In genomic region chr7:44311713-44312304, GRCm38 (mm10) we compare ENCODE assay signal across 8 mouse cellular contexts. TPM values are rescaled to one million over a fixed set of nuclear protein-coding genes. Genes with fewer than 3 reads are reported as not detected.
A peak's percentile ranks its signal among the peaks of the same experiment; 100 is the strongest.
DNase-seq lines count a peak whose midpoint lies in the region; ATAC-seq and TF ChIP-seq lines count a peak whose summit lies in the region.

No protein-coding gene starts in this region.

- no peaks in the 10 kb centered on the region for H3K4me1 ChIP-seq in kidney, adult 2 months (ENCODE audit: control insufficient read depth, insufficient read depth, low read length)
- 0 out of 2 replicates have a peak, but pooled peaks cover 3% of the 10 kb centered on the region for H3K4me1 ChIP-seq in embryonic facial prominence, embryonic 11.5 days (ENCODE audit: control insufficient read depth, insufficient read depth, low read length)
- no peaks in the 10 kb centered on the region for H3K4me1 ChIP-seq in intestine, postnatal 0 days (replicated peaks; ENCODE audit: control insufficient read depth, insufficient read depth, low read length)

- no peaks in the 10 kb centered on the region for H3K9me3 ChIP-seq in embryonic facial prominence, embryonic 11.5 days (replicated peaks; ENCODE audit: control insufficient read depth, low read length)
- H3K9me3 ChIP-seq in intestine, postnatal 0 days (ENCODE audit: control insufficient read depth), result no peaks in the 10 kb centered on the region

- DNase-seq in kidney, adult 2 months, result peak; percentile 15
- DNase-seq in kidney, adult 8-10 months, result no peak
- DNase-seq in embryonic facial prominence, embryonic 11.5 days (ENCODE audit: low spot score), result no peak
- no peak for DNase-seq in gastrocnemius, postnatal 36 days
- DNase-seq in gastrocnemius, postnatal 10 days, result no peak
- DNase-seq in ovary, adult 18-20 months (ENCODE audit: low spot score), result no peak

- WGBS in kidney, adult 2 months, result 12% methylated on average over 6 of the region's 6 CpGs
- 20% methylated on average over 6 of the region's 6 CpGs for WGBS in embryonic facial prominence, embryonic 11.5 days
- 34% methylated on average over 6 of the region's 6 CpGs for WGBS in intestine, postnatal 0 days

- no peak overlapping the region for H3K9ac ChIP-seq in embryonic facial prominence, embryonic 11.5 days (replicated peaks; ENCODE audit: low read length)
- H3K9ac ChIP-seq in intestine, postnatal 0 days (ENCODE audit: low read depth, low read length), result no peak overlapping the region

- ATAC-seq in embryonic facial prominence, embryonic 11.5 days (replicated peaks; ENCODE audit: insufficient number of reproducible peaks, low FRiP score, low TSS enrichment, low read depth), result no peak; the same call in 1 of the 2 replicates
- ATAC-seq in intestine, postnatal 0 days, result no peak
- peak; percentile 37; the same call in 1 of the 2 replicates for ATAC-seq in monocyte, adult 5-6 weeks (replicated peaks; ENCODE audit: insufficient number of reproducible peaks, low FRiP score, low TSS enrichment, poor library complexity, severe bottlenecking)

- TF ChIP-seq CTCF in kidney, adult 2 months (conservative IDR thresholded peaks at IDR 0.05; ENCODE audit: insufficient read depth, insufficient read length, low read depth, low read length), result 0 out of 2 replicates have a peak, but pooled peaks have one; percentile 32
- TF ChIP-seq CTCF in intestine, postnatal 0 days (IDR thresholded peaks at IDR 0.05; ENCODE audit: low read depth), result 0 out of 2 replicates have a peak, but pooled peaks have one; percentile 15

- peaks cover 3% of the 10 kb centered on the region for H3K27me3 ChIP-seq in kidney, adult 2 months (replicated peaks; ENCODE audit: control insufficient read depth, insufficient read depth, low read length)
- peaks cover 22% of the 10 kb centered on the region for H3K27me3 ChIP-seq in embryonic facial prominence, embryonic 11.5 days (ENCODE audit: control insufficient read depth, insufficient read depth, low read length)
- H3K27me3 ChIP-seq in intestine, postnatal 0 days (replicated peaks; ENCODE audit: control insufficient read depth, insufficient read depth, low read length), result peaks cover 19% of the 10 kb centered on the region

- no peak for TF ChIP-seq POLR2A in kidney, adult 2 months (IDR thresholded peaks at IDR 0.05; ENCODE audit: low read depth, low read length)

- intact Hi-C loops in gastrocnemius, postnatal 36 days (cut with DNase I), result loop anchor here (10.0 kb wide), 1 partner anchor 47 kb away; the partner anchor contains the start of gene Gm15517

- H3K4me2 ChIP-seq in embryonic facial prominence, embryonic 11.5 days (ENCODE audit: low read depth, low read length), result no peak overlapping the region; the same call in 1 of the 2 replicates
- H3K4me2 ChIP-seq in intestine, postnatal 0 days (replicated peaks; ENCODE audit: low read depth), result no peak overlapping the region

- no peak overlapping the region for H3K27ac ChIP-seq in kidney, adult 2 months (ENCODE audit: insufficient read depth, low read depth, low read length)
- no peak overlapping the region for H3K27ac ChIP-seq in embryonic facial prominence, embryonic 11.5 days (replicated peaks; ENCODE audit: low read depth, low read length)
- no peak overlapping the region for H3K27ac ChIP-seq in intestine, postnatal 0 days (ENCODE audit: low read depth, low read length)

- no peaks in the 10 kb centered on the region for H3K36me3 ChIP-seq in kidney, adult 2 months (ENCODE audit: control insufficient read depth, insufficient read depth, low read length)
- no peaks in the 10 kb centered on the region for H3K36me3 ChIP-seq in embryonic facial prominence, embryonic 11.5 days (replicated peaks; ENCODE audit: control insufficient read depth, insufficient read depth, low read depth, low read length)
- no peaks in the 10 kb centered on the region for H3K36me3 ChIP-seq in intestine, postnatal 0 days (ENCODE audit: control insufficient read depth, insufficient read depth)

- H3K4me3 ChIP-seq in kidney, adult 2 months (ENCODE audit: insufficient read depth, low read depth, low read length), result no peak overlapping the region
- H3K4me3 ChIP-seq in embryonic facial prominence, embryonic 11.5 days (ENCODE audit: low read depth, low read length), result peak overlapping the region; percentile 47; the same call in 1 of the 2 replicates
- no peak overlapping the region for H3K4me3 ChIP-seq in intestine, postnatal 0 days (ENCODE audit: low read depth, low read length)

RNA-seq across cellular contexts. Expression of gene Shank1, which starts 1.8 kb away (rescaled TPM):
- 0.43 and 0.66 TPM in 2 replicates for polyA plus RNA-seq in kidney, adult 2 months (2012; rRNA removed)
- polyA plus RNA-seq in embryonic facial prominence, embryonic 11.5 days (2014; fragmentation: Nextera tagmentation; extraction: Ambion mirVana), result 0.98 and 1.00 TPM in 2 replicates
- polyA plus RNA-seq in intestine, postnatal 0 days (2015; fragmentation: Nextera tagmentation; extraction: Ambion mirVana), result 0.39 and 0.44 TPM in 2 replicates
- total RNA-seq in monocyte, adult 5-6 weeks (2017), result 0.19 to 1.2 TPM in 2 of 3 replicates, not detected in the other
- under 1 TPM; 0.27 to 0.28 TPM for total RNA-seq in gastrocnemius, postnatal 36 days (2021)
- 1 to 10 TPM; 2.0 to 2.7 TPM for total RNA-seq in gastrocnemius, postnatal 10 days (2021)

RNA-seq across cellular contexts. Expression of gene Clec11a, which starts 5.1 kb away (rescaled TPM):
- polyA plus RNA-seq in kidney, adult 2 months (2012; rRNA removed), result 6.4 and 8.1 TPM in 2 replicates
- 2.2 and 2.3 TPM in 2 replicates for polyA plus RNA-seq in embryonic facial prominence, embryonic 11.5 days (2014; fragmentation: Nextera tagmentation; extraction: Ambion mirVana)
- 3.5 and 3.8 TPM in 2 replicates for polyA plus RNA-seq in intestine, postnatal 0 days (2015; fragmentation: Nextera tagmentation; extraction: Ambion mirVana)
- 0.49 to 1.6 TPM (median 0.85 TPM) in 3 replicates for total RNA-seq in monocyte, adult 5-6 weeks (2017)
- 1 to 10 TPM; 1.6 to 2.2 TPM for total RNA-seq in gastrocnemius, postnatal 36 days (2021)
- 1 to 10 TPM; 5.0 to 6.8 TPM for total RNA-seq in gastrocnemius, postnatal 10 days (2021)

RNA-seq across cellular contexts. Expression of gene Gm15517, which starts 50.6 kb away (rescaled TPM):
- not detected in 2 replicates for polyA plus RNA-seq in kidney, adult 2 months (2012; rRNA removed)
- polyA plus RNA-seq in embryonic facial prominence, embryonic 11.5 days (2014; fragmentation: Nextera tagmentation; extraction: Ambion mirVana), result 2.3 TPM in 1 of 2 replicates, not detected in the other
- polyA plus RNA-seq in intestine, postnatal 0 days (2015; fragmentation: Nextera tagmentation; extraction: Ambion mirVana), result not detected in 2 replicates
- not detected in 3 replicates for total RNA-seq in monocyte, adult 5-6 weeks (2017)
- total RNA-seq in gastrocnemius, postnatal 36 days (2021), result not detected
- not detected for total RNA-seq in gastrocnemius, postnatal 10 days (2021)

RNA-seq across cellular contexts. Expression of gene Acp4, which starts 54.6 kb away (rescaled TPM):
- polyA plus RNA-seq in kidney, adult 2 months (2012; rRNA removed), result not detected in 2 replicates
- not detected in 2 replicates for polyA plus RNA-seq in embryonic facial prominence, embryonic 11.5 days (2014; fragmentation: Nextera tagmentation; extraction: Ambion mirVana)
- not detected in 2 replicates for polyA plus RNA-seq in intestine, postnatal 0 days (2015; fragmentation: Nextera tagmentation; extraction: Ambion mirVana)
- total RNA-seq in monocyte, adult 5-6 weeks (2017), result not detected in 3 replicates
- total RNA-seq in gastrocnemius, postnatal 36 days (2021), result not detected
- not detected for total RNA-seq in gastrocnemius, postnatal 10 days (2021)
